Mouse (Mus musculus): ENCODE results near the gene Dnali1.

DNA sequence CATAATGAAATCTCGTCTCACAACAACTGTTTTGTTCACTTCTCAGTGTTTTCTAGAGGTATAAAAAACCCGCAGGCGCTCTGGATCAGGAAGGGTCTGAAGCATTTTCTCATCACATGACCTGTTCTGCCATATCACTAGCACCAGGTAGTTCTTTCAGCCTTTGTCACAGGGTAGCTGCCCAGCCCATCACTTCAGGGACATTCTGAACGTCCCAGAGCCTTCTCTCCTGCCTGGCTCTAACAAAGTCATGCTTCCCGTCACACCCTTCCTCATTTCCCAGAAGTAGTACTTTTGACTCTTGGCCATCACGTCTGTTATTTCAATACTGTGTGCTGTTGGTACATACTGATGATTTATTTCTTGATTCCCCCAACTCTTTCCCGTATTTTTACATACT is 21.0 kb downstream of the Dnali1 start:
- TF ChIP-seq TCF12 (IDR thresholded peaks at IDR 0.05; ENCODE audit: insufficient read depth, poor library complexity, severe bottlenecking) (no peak), TCF3 (IDR thresholded peaks at IDR 0.05; ENCODE audit: insufficient read length, low read depth) (no peak), POLR2A (IDR thresholded peaks at IDR 0.05; ENCODE audit: insufficient read length, low read depth) (no peak), MAX (IDR thresholded peaks at IDR 0.05; ENCODE audit: low read depth) (no peak), MYOG (IDR thresholded peaks at IDR 0.05; ENCODE audit: control insufficient read depth in 1 of 3, insufficient read depth in 1 of 3, insufficient read length in 2 of 3, low read depth in 2 of 3) (no peak), E2F4 (IDR thresholded peaks at IDR 0.05; ENCODE audit: insufficient read depth) (no peak), CEBPB (IDR thresholded peaks at IDR 0.05; ENCODE audit: insufficient read depth, poor library complexity, severe bottlenecking) (no peak), SRF (IDR thresholded peaks at IDR 0.05; ENCODE audit: control insufficient read depth, insufficient read length, low read depth) (no peak), REST (IDR thresholded peaks at IDR 0.05; ENCODE audit: insufficient read depth, insufficient read length) (no peak), POLR2AphosphoS2 (IDR thresholded peaks at IDR 0.05; ENCODE audit: insufficient read length, low read depth) (no peak), MYOD1 (IDR thresholded peaks at IDR 0.05; ENCODE audit: control insufficient read depth in 1 of 3, insufficient read length in 2 of 3, low read depth in 2 of 3) (no peak)
